Mouse (Mus musculus) myocyte (in vitro differentiated cells): ENCODE measurements around the gene Mmp24. TPM values are rescaled to one million over a fixed set of nuclear protein-coding genes. Genes with fewer than 3 reads are reported as not detected.

ENCODE experiments used
- H3K27me3 ChIP-seq: one replicate; pipeline ENCODE4 v1.6.1; 2011; ENCODE audit not compliant: control insufficient read depth, insufficient read depth, insufficient read length
- H3K36me3 ChIP-seq: one replicate; pipeline ENCODE4 v1.6.1; 2011; ENCODE audit not compliant: control insufficient read depth, insufficient read depth
- H3K4me2 ChIP-seq: one replicate; pipeline ENCODE4 v1.6.1; 2011; ENCODE audit warnings: low read depth, control low read depth
- H3K4me3 ChIP-seq: one replicate; pipeline ENCODE4 v1.5.1; 2011; ENCODE audit warnings: mild to moderate bottlenecking, control low read depth, moderate library complexity
- H3K79me2 ChIP-seq: one replicate; pipeline ENCODE4 v1.6.1; 2011; ENCODE audit not compliant: control insufficient read depth, insufficient read depth
- H3ac ChIP-seq: one replicate; pipeline ENCODE4 v1.6.1; 2011; ENCODE audit not compliant: control insufficient read depth, insufficient read length
- CEBPB ChIP-seq: IDR thresholded peaks from 2 replicates; pipeline ENCODE4 v1.6.1; 2011; ENCODE audit warnings: mild to moderate bottlenecking, moderate library complexity; ENCODE audit not compliant: poor library complexity, insufficient read depth, severe bottlenecking
- E2F4 ChIP-seq: IDR thresholded peaks from one replicate; pipeline ENCODE4 v1.6.1; 2011; ENCODE audit warnings: mild to moderate bottlenecking, control low read depth, moderate library complexity; ENCODE audit not compliant: insufficient read depth
- MAX ChIP-seq: IDR thresholded peaks from one replicate; pipeline ENCODE4 v1.6.1; 2011; ENCODE audit warnings: low read depth, mild to moderate bottlenecking, control low read depth
- MYOD1 ChIP-seq, 3 experiments: IDR thresholded peaks; one replicate each; pipeline ENCODE4 v1.6.1; 2011; ENCODE audit warnings: control low read depth in 2 of 3, low read depth in 2 of 3, mild to moderate bottlenecking in 2 of 3, moderate library complexity in 1 of 3; ENCODE audit not compliant: insufficient read length in 2 of 3, control insufficient read depth in 1 of 3
- MYOG ChIP-seq, 3 experiments: IDR thresholded peaks; one replicate each; pipeline ENCODE4 v1.6.1; 2011; ENCODE audit warnings: control low read depth in 2 of 3, low read depth in 2 of 3, mild to moderate bottlenecking in 2 of 3; ENCODE audit not compliant: insufficient read length in 2 of 3, control insufficient read depth in 1 of 3, insufficient read depth in 1 of 3
- POLR2A ChIP-seq: IDR thresholded peaks from one replicate; pipeline ENCODE4 v1.6.1; 2011; ENCODE audit warnings: low read depth, mild to moderate bottlenecking, control low read depth, moderate library complexity; ENCODE audit not compliant: insufficient read length
- POLR2AphosphoS2 ChIP-seq: IDR thresholded peaks from one replicate; pipeline ENCODE4 v1.6.1; 2011; ENCODE audit warnings: low read depth, control low read depth; ENCODE audit not compliant: insufficient read length
- REST ChIP-seq: IDR thresholded peaks from one replicate; pipeline ENCODE4 v1.6.1; 2011; ENCODE audit warnings: mild to moderate bottlenecking, control low read depth, moderate library complexity; ENCODE audit not compliant: insufficient read depth, insufficient read length
- SRF ChIP-seq: IDR thresholded peaks from one replicate; pipeline ENCODE4 v1.6.1; 2011; ENCODE audit warnings: low read depth; ENCODE audit not compliant: control insufficient read depth, insufficient read length
- TCF12 ChIP-seq: IDR thresholded peaks from one replicate; pipeline ENCODE4 v1.6.1; 2011; ENCODE audit warnings: mild to moderate bottlenecking, control low read depth; ENCODE audit not compliant: poor library complexity, insufficient read depth, severe bottlenecking
- TCF3 ChIP-seq: IDR thresholded peaks from one replicate; pipeline ENCODE4 v1.6.1; 2011; ENCODE audit warnings: low read depth, control low read depth; ENCODE audit not compliant: insufficient read length
- USF1 ChIP-seq: IDR thresholded peaks from one replicate; pipeline ENCODE4 v1.6.1; 2011; ENCODE audit warnings: low read depth, mild to moderate bottlenecking, control low read depth, moderate library complexity
- polyA plus RNA-seq: library from polyadenylated mRNA; unstranded; fragments of >200 nt; fragmentation: generic; extraction: Trizol; gene quantifications from one replicate; pipeline ENCODE4 v1.2.1, GENCODE M21; 2012; ENCODE audit warnings: missing spikeins

Gene Mmp24
- polyA plus RNA-seq, 1 experiment, result 0.02 TPM

DNA sequence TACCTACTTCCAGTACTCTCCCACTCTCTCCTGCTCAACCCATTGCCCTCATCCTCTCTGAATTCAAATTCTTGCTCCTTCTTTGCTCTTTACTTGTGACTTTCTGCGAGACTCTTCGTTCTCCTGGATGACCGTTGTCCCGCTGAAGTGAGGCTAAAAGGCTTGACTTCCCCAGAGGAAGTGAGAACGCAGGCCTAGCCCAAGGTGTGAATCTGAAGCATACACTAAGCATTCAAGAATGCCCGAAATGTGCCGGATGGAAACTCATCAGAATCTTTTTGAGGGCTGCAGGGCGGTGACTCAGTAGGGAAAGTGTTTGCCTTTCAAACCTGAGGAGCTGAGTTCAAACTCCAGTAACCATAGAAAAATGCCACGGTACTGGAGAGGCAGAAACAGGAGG lies 31.8 kb upstream of the Mmp24 start:
- Histone ChIP-seq H3K27me3 (no peaks in the 10 kb centered on the region), H3K79me2 (no peaks in the 10 kb centered on the region), H3K4me2 (no peak overlapping the region), H3ac (no peak overlapping the region), H3K36me3 (no peaks in the 10 kb centered on the region), H3K4me3 (no peak overlapping the region)
- TF ChIP-seq USF1 (no peak), TCF12 (no peak), POLR2AphosphoS2 (no peak)

GRCm38 (mm10) chr2:155745487-155745886 lies 29.7 kb upstream of the Mmp24 start:
- TF ChIP-seq TCF3, result no peak
- no peak for TF ChIP-seq TCF12
- no peak for TF ChIP-seq MAX
- TF ChIP-seq POLR2AphosphoS2, result no peak
- TF ChIP-seq POLR2A, result no peak
- no peak for TF ChIP-seq USF1
- no peak for TF ChIP-seq CEBPB
- TF ChIP-seq MYOD1 (IDR thresholded peaks at IDR 0.05; ENCODE audit: control insufficient read depth in 1 of 3, insufficient read length in 2 of 3, low read depth in 2 of 3), result no peak
- TF ChIP-seq SRF, result no peak
- TF ChIP-seq E2F4, result no peak
- TF ChIP-seq REST, result no peak
- TF ChIP-seq MYOG (IDR thresholded peaks at IDR 0.05; ENCODE audit: control insufficient read depth in 1 of 3, insufficient read depth in 1 of 3, insufficient read length in 2 of 3, low read depth in 2 of 3), result no peak
- Histone ChIP-seq H3K27me3 (no peaks in the 10 kb centered on the region), H3K36me3 (no peaks in the 10 kb centered on the region), H3ac (no peak overlapping the region), H3K79me2 (no peaks in the 10 kb centered on the region), H3K4me3 (no peak overlapping the region), H3K4me2 (no peak overlapping the region)

GRCm38 (mm10) chr2:155749394-155749793 lies 25.7 kb upstream of the Mmp24 start:
- TF ChIP-seq TCF3 (no peak), SRF (no peak)
- Histone ChIP-seq H3K79me2 (no peaks in the 10 kb centered on the region), H3K4me2 (no peak overlapping the region), H3ac (no peak overlapping the region), H3K27me3 (peaks cover 10% of the 10 kb centered on the region), H3K36me3 (no peaks in the 10 kb centered on the region), H3K4me3 (no peak overlapping the region)

DNA sequence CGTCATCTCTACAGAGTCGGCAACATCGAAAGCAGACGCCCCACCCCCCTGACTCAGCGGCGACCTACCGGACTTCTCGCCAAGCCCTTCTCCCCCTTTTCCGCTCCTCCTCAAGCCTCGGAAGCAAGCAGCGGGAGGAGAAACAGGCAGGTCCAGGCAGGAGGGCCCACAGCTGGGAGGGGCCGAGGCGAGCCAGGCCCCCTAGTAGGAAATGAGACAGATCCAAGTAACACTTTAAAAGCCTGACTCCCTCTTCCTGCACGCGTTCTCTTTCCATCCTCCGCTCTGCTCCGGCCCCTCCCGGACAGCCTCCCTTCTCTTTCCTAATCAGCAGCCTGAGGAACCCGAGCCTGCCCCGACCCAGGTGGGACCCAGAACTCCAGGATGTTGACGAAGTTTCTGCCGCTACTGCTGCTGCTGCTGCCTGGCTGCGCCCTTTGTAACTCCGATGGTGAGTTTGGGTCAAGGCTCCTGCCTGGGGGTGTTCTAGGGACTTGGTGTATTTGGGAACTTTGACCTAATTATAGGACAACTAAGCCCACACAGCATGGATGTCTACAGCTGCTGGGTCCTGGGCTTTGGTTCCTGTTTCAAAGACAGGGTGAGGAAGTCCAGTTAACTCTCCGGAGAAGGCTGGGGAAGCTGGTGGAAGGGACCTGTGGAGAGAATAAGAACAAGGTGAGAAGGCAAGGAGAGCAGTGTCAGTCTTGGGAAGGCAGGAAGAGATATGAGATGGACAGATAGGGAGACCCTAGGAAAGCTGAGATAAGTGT lies 23.9 kb upstream of the Mmp24 start, which contains the start of gene Procr:
Procr (plus strand) TSS at position 104 of the 773 bp plus-strand sequence.
- H3K4me3 ChIP-seq, result peak within 1 kb of the TSS; percentile 20
- H3K79me2 ChIP-seq, result no peaks in the 10 kb centered on the region
- no peak for TF ChIP-seq CEBPB
- TF ChIP-seq REST, result no peak
- TF ChIP-seq TCF12, result no peak
- TF ChIP-seq MYOG (IDR thresholded peaks at IDR 0.05; ENCODE audit: control insufficient read depth in 1 of 3, insufficient read depth in 1 of 3, insufficient read length in 2 of 3, low read depth in 2 of 3), result no peak
- TF ChIP-seq SRF, result no peak
- TF ChIP-seq POLR2A, result no peak
- no peak for TF ChIP-seq E2F4
- no peak for TF ChIP-seq USF1
- TF ChIP-seq MAX, result no peak
- TF ChIP-seq TCF3, result no peak
- TF ChIP-seq POLR2AphosphoS2, result no peak
- TF ChIP-seq MYOD1 (IDR thresholded peaks at IDR 0.05; ENCODE audit: control insufficient read depth in 1 of 3, insufficient read length in 2 of 3, low read depth in 2 of 3), result no peak
- peaks cover 10% of the 10 kb centered on the region for H3K27me3 ChIP-seq
- H3ac ChIP-seq, result no peak within 1 kb of the TSS
- H3K36me3 ChIP-seq, result no peaks in the 10 kb centered on the region
- H3K4me2 ChIP-seq, result peak within 1 kb of the TSS; percentile 84

DNA sequence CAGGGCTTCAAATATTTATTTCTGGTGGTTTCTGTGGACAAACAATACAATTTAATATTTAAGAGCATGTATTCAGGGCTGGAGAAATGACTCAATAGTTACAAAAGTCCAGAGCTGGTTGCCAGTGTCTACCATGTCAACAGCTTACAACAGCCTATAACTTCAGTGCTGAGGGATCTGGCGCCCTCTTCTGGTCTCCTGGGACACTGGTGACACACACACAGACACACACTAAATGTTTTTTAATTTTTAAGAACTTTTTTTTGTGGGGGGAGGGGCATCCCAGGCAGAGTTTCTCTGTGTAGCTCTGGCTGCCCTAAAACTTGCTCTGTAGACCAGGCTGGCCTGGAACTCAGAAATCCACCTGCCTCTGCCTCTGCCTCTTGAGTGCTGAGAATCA lies 19.4 kb upstream of the Mmp24 start:
- Histone ChIP-seq H3K79me2 (no peaks in the 10 kb centered on the region), H3ac (no peak overlapping the region), H3K4me3 (no peak overlapping the region), H3K4me2 (no peak overlapping the region), H3K27me3 (peaks cover 23% of the 10 kb centered on the region), H3K36me3 (no peaks in the 10 kb centered on the region)
- TF ChIP-seq POLR2A, result no peak
- no peak for TF ChIP-seq CEBPB
- no peak for TF ChIP-seq POLR2AphosphoS2
- no peak for TF ChIP-seq MAX
- TF ChIP-seq USF1, result no peak
- no peak for TF ChIP-seq E2F4
- TF ChIP-seq TCF12, result no peak
- TF ChIP-seq TCF3, result no peak
- TF ChIP-seq REST, result no peak
- TF ChIP-seq MYOD1 (IDR thresholded peaks at IDR 0.05; ENCODE audit: control insufficient read depth in 1 of 3, insufficient read length in 2 of 3, low read depth in 2 of 3), result no peak
- TF ChIP-seq SRF, result no peak
- TF ChIP-seq MYOG (IDR thresholded peaks at IDR 0.05; ENCODE audit: control insufficient read depth in 1 of 3, insufficient read depth in 1 of 3, insufficient read length in 2 of 3, low read depth in 2 of 3), result no peak
